In genomic region chr7:24608561-24608960, GRCm38 (mm10) we compare ENCODE assay signal across 16 mouse cellular contexts. TPM values are rescaled to one million over a fixed set of nuclear protein-coding genes. Genes with fewer than 3 reads are reported as not detected.
DNase-seq lines count a peak whose midpoint lies in the region; ATAC-seq and TF ChIP-seq lines count a peak whose summit lies in the region.
"Had no signal": no experiment of that assay in that cellular context is flagged by ENCODE, and none has a peak within 500 bp of the region (broad histone marks: within the 10 kb centered on the region; RNA-seq: fewer than 3 reads in every experiment).

No protein-coding gene starts in this region.

- no peak overlapping the region for H3K4me3 ChIP-seq in kidney, adult 2 months (ENCODE audit: insufficient read depth, low read depth, low read length)
- no peak overlapping the region for H3K4me3 ChIP-seq in intestine, postnatal 0 days (ENCODE audit: low read depth, low read length)
- peak overlapping the region; percentile 51 for H3K4me3 ChIP-seq in thymus, adult 2 months (ENCODE audit: control insufficient read depth, insufficient read depth, low read length)
- H3K4me3 ChIP-seq: embryonic facial prominence, embryonic 12.5 days; forebrain, embryonic 13.5 days; kidney, embryonic 15.5 days; midbrain, embryonic 15.5 days had no signal

- DNase-seq in kidney, adult 2 months, result no peak
- no peak for DNase-seq in kidney, adult 11 months
- peak; percentile 73 for DNase-seq in thymus, adult 2 months
- DNase-seq in gastrocnemius, postnatal 10 days, result no peak
- DNase-seq in kidney, adult 18-20 months, result no peak
- no peak for DNase-seq in kidney, adult 9 months
- DNase-seq: cerebellum, adult 11 months had no signal

- H3K36me3 ChIP-seq in kidney, adult 2 months (ENCODE audit: control insufficient read depth, insufficient read depth, low read length), result no peaks in the 10 kb centered on the region
- no peaks in the 10 kb centered on the region; the same call in 1 of the 2 replicates for H3K36me3 ChIP-seq in intestine, postnatal 0 days (ENCODE audit: control insufficient read depth, insufficient read depth)
- H3K36me3 ChIP-seq in thymus, adult 2 months (ENCODE audit: control insufficient read depth, insufficient read depth, low read length), result no peaks in the 10 kb centered on the region
- H3K36me3 ChIP-seq: midbrain, embryonic 15.5 days had no signal

- peak; percentile 1 for ATAC-seq in activated CD4-positive, CD25-positive, alpha-beta regulatory T cell, adult 4 months
- no peak for ATAC-seq in intestine, postnatal 0 days

- H3K9ac ChIP-seq in intestine, postnatal 0 days (ENCODE audit: low read depth, low read length), result no peak overlapping the region
- H3K9ac ChIP-seq: embryonic facial prominence, embryonic 12.5 days; forebrain, embryonic 13.5 days; kidney, embryonic 15.5 days; midbrain, embryonic 15.5 days had no signal

- no peaks in the 10 kb centered on the region for H3K9me3 ChIP-seq in intestine, postnatal 0 days (ENCODE audit: control insufficient read depth)
- H3K9me3 ChIP-seq: embryonic facial prominence, embryonic 12.5 days; forebrain, embryonic 13.5 days; kidney, embryonic 15.5 days; midbrain, embryonic 15.5 days had no signal

- H3K27ac ChIP-seq in kidney, adult 2 months (ENCODE audit: insufficient read depth, low read depth, low read length), result peak overlapping the region; percentile 13
- no peak overlapping the region for H3K27ac ChIP-seq in intestine, postnatal 0 days (ENCODE audit: low read depth, low read length)
- H3K27ac ChIP-seq in thymus, adult 2 months (ENCODE audit: control insufficient read depth, insufficient read depth, low read length), result peak overlapping the region; percentile 87
- H3K27ac ChIP-seq: embryonic facial prominence, embryonic 12.5 days; forebrain, embryonic 13.5 days; kidney, embryonic 15.5 days; midbrain, embryonic 15.5 days had no signal

- peaks cover 4% of the 10 kb centered on the region; the same call in 1 of the 2 replicates for H3K4me1 ChIP-seq in kidney, adult 2 months (ENCODE audit: control insufficient read depth, insufficient read depth, low read length)
- 0 out of 2 replicates have a peak, but pooled peaks cover 8% of the 10 kb centered on the region for H3K4me1 ChIP-seq in intestine, postnatal 0 days (replicated peaks; ENCODE audit: control insufficient read depth, insufficient read depth, low read length)
- peaks cover 40% of the 10 kb centered on the region for H3K4me1 ChIP-seq in thymus, adult 2 months (replicated peaks; ENCODE audit: control insufficient read depth, insufficient read depth, low read length)

- H3K27me3 ChIP-seq in kidney, adult 2 months (replicated peaks; ENCODE audit: control insufficient read depth, insufficient read depth, low read length), result no peaks in the 10 kb centered on the region
- no peaks in the 10 kb centered on the region; the same call in 1 of the 2 replicates for H3K27me3 ChIP-seq in intestine, postnatal 0 days (replicated peaks; ENCODE audit: control insufficient read depth, insufficient read depth, low read length)
- H3K27me3 ChIP-seq in thymus, adult 2 months (ENCODE audit: control insufficient read depth, insufficient read depth, low read length), result no peaks in the 10 kb centered on the region
- H3K27me3 ChIP-seq: CH12.LX had no signal

- no peak for TF ChIP-seq POLR2A in kidney, adult 2 months (IDR thresholded peaks at IDR 0.05; ENCODE audit: low read depth, low read length)
- TF ChIP-seq POLR2A in thymus, adult 2 months (IDR thresholded peaks at IDR 0.05; ENCODE audit: control insufficient read depth, extremely low read depth, insufficient read depth, low read length, poor library complexity), result peak; percentile 19; the same call in 1 of the 2 replicates

- peak overlapping the region; percentile 28; the same call in 1 of the 2 replicates for H3K4me2 ChIP-seq in intestine, postnatal 0 days (replicated peaks; ENCODE audit: low read depth)
- H3K4me2 ChIP-seq: embryonic facial prominence, embryonic 12.5 days; forebrain, embryonic 13.5 days; kidney, embryonic 15.5 days; midbrain, embryonic 15.5 days had no signal

- TF ChIP-seq CTCF in kidney, adult 2 months (conservative IDR thresholded peaks at IDR 0.05; ENCODE audit: insufficient read depth, insufficient read length, low read depth, low read length), result no peak
- no peak for TF ChIP-seq CTCF in intestine, postnatal 0 days (IDR thresholded peaks at IDR 0.05; ENCODE audit: low read depth)
- no peak for TF ChIP-seq CTCF in thymus, adult 2 months (IDR thresholded peaks at IDR 0.05; ENCODE audit: borderline replicate concordance, control insufficient read depth, extremely low read depth, insufficient read depth, low read length, poor library complexity)

- WGBS in kidney, adult 2 months, result 75% methylated on average over 8 of the region's 8 CpGs
- WGBS in intestine, postnatal 0 days, result 69% methylated on average over 8 of the region's 8 CpGs
- WGBS in thymus, adult 2 months, result 8% methylated on average over 8 of the region's 8 CpGs

RNA-seq across cellular contexts. Expression of gene Phldb3, which starts 2.0 kb away (rescaled TPM):
- polyA plus RNA-seq in kidney, adult 2 months (2012; rRNA removed), result 2.8 and 3.1 TPM in 2 replicates
- polyA plus RNA-seq in activated CD4-positive, CD25-positive, alpha-beta regulatory T cell, adult 4 months (2017; shearing (Covaris generic)), result under 1 TPM; 0.25 to 0.73 TPM
- 0.65 and 0.85 TPM in 2 replicates for polyA plus RNA-seq in intestine, postnatal 0 days (2015; fragmentation: Nextera tagmentation; extraction: Ambion mirVana)
- 10.7 and 11.5 TPM in 2 replicates for polyA plus RNA-seq in thymus, adult 2 months (2012; rRNA removed)
- under 1 TPM; 0.77 to 0.80 TPM for total RNA-seq in gastrocnemius, postnatal 10 days (2021)
- polyA plus RNA-seq: forebrain, embryonic 13.5 days; midbrain, embryonic 15.5 days had no signal

RNA-seq across cellular contexts. Expression of gene Zfp575, which starts 21.1 kb away (rescaled TPM):
- 0.11 and 0.15 TPM in 2 replicates for polyA plus RNA-seq in kidney, adult 2 months (2012; rRNA removed)
- polyA plus RNA-seq in activated CD4-positive, CD25-positive, alpha-beta regulatory T cell, adult 4 months (2017; shearing (Covaris generic)), result under 1 TPM in 1 of 2 experiments, not detected in 1; 0.12 TPM
- 2.1 and 2.2 TPM in 2 replicates for polyA plus RNA-seq in intestine, postnatal 0 days (2015; fragmentation: Nextera tagmentation; extraction: Ambion mirVana)
- 0.24 and 0.98 TPM in 2 replicates for polyA plus RNA-seq in thymus, adult 2 months (2012; rRNA removed)
- under 1 TPM; 0.59 to 0.95 TPM for total RNA-seq in gastrocnemius, postnatal 10 days (2021)

RNA-seq across cellular contexts. Expression of gene Ethe1, which starts 21.2 kb away (rescaled TPM):
- polyA plus RNA-seq in kidney, adult 2 months (2012; rRNA removed), result 172 and 173 TPM in 2 replicates
- polyA plus RNA-seq in activated CD4-positive, CD25-positive, alpha-beta regulatory T cell, adult 4 months (2017; shearing (Covaris generic)), result 10 to 100 TPM; 19.0 to 21.6 TPM
- polyA plus RNA-seq in intestine, postnatal 0 days (2015; fragmentation: Nextera tagmentation; extraction: Ambion mirVana), result 17.9 and 25.4 TPM in 2 replicates
- 43.3 and 45.9 TPM in 2 replicates for polyA plus RNA-seq in thymus, adult 2 months (2012; rRNA removed)
- 10 to 100 TPM in 1 of 2 experiments, 1 to 10 TPM in 1; 9.4 to 10.0 TPM for total RNA-seq in gastrocnemius, postnatal 10 days (2021)

RNA-seq across cellular contexts. Expression of gene Lypd3, which starts 27.8 kb away (rescaled TPM):
- 0.06 and 0.67 TPM in 2 replicates for polyA plus RNA-seq in kidney, adult 2 months (2012; rRNA removed)
- polyA plus RNA-seq in activated CD4-positive, CD25-positive, alpha-beta regulatory T cell, adult 4 months (2017; shearing (Covaris generic)), result not detected
- 0.13 and 0.17 TPM in 2 replicates for polyA plus RNA-seq in intestine, postnatal 0 days (2015; fragmentation: Nextera tagmentation; extraction: Ambion mirVana)
- polyA plus RNA-seq in thymus, adult 2 months (2012; rRNA removed), result 4.2 and 4.7 TPM in 2 replicates
- not detected for total RNA-seq in gastrocnemius, postnatal 10 days (2021)
- total RNA-seq: CH12.LX; gastrocnemius, postnatal 4 days; heart, postnatal 36 days had no signal
- polyA plus RNA-seq: forebrain, embryonic 13.5 days had no signal
